Mouse (Mus musculus): ENCODE measurements around the gene Zfp46.
A peak's percentile ranks its signal among the peaks of the same experiment; 100 is the strongest.

The Zfp46 gene

DNA sequence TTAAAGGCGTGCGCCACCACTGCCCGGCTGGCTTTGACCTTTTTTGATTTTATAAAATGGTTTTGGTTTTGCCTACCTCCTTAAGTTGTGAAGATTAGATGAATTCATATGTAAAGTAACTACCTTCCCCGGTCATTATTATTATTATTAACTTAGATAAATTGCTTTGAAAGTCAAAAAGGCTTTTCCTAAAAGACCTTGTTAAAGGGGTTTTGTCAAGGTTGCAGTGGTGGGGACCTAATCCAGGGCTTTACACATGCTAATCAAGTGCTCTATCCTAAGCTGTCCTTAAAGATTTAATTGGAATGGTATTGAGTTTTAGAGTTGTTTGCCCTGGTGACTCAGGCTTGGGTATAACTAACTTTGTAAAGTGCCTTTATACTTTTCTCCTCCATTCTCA, 33.2 kb downstream of the Zfp46 start:
- DNase-seq, result no peak

DNA sequence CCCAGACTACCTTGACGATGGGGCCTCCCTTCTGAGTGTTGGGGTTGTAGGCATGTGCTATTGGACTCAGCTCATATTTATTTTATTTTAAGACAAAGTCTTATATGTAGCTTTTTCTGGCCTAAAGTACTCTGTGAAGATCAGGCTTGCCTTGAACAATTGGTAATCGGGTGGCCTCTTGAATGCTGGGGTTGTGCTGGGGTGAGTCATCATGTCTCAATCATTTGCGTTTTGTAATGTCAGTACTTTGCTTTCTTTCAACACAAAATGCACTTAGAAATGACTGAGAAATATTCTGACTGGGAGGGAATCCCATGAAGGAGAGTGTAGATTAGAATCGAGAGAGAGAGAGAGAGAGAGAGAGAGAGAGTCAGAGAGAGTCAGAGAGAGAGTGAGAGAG, 35.5 kb downstream of the Zfp46 start:
- no peak for DNase-seq

DNA sequence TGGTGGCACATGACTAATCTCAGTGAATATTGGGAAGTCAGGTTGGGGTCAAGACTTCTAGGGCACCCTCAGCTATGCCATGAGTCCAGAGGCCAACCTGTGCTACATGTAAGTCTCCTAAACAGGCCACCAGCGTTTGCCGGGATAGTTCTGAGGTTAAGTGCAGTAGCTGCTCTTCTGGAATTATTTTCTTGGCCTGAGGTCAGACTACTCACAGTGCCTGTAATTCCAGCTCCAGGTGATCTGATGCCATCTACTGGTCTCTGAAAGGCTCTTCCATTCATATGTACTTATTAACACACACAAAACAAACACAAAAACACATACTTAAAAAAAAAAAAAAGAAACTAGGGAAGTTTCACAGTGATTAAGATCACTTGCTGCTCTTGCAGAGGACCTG, 39.7 kb downstream of the Zfp46 start:
- peak; percentile 16 for DNase-seq

DNA sequence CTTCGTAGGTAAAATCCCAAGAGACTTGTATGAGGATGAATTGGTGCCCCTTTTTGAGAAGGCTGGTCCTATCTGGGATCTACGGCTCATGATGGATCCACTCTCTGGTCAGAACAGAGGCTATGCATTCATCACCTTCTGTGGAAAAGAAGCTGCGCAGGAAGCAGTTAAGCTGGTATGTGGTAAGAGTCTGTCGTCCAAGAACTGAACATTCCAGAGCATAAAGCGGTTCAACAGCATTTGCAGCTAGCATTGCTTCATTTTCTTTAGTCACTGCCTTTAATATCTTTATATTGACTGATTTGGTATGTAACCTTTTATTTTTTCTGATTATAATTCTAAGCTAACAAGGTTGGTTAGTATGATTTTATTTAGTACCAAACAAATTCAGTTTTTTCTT, 42.8 kb downstream of the Zfp46 start:
- DNase-seq, result no peak

DNA sequence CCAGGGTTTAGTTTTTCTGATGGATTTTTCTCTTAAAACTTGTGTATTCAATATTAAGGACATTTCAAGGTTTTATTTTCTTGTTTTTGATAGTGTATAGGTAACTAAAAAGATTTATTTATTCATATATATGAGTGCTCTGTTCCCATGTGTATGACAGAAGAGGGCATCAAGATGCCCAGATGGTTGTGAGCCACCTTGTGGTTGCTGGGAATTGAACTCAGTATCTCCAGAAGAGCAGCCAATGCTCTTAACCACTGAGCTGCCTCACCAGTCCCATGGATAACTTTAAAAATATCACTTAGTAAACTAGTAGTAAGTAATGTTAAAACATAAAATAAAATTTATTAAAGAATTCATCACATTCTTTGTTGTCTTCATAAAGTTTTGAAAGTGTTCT, 43.6 kb downstream of the Zfp46 start:
- no peak for DNase-seq

DNA sequence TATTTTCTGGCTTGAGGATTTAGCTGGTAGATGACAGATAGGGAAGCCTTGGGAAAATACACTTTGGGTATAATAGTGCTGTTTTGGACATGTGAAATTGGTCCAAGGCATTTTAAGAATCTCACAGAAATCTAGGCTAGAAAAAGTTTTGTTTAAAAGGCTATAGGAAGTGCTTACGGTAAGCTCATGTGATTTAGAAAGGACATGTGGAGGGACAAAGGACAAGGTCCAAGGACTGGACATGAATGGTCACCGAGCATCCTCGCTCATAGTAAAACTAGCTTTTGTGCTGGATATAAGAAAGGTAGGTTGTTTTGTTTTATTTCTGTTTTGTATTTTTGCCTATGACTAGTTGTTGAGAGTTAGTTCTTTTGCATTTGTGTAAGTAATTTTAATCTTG, 47.2 kb downstream of the Zfp46 start:
- DNase-seq, result no peak

DNA sequence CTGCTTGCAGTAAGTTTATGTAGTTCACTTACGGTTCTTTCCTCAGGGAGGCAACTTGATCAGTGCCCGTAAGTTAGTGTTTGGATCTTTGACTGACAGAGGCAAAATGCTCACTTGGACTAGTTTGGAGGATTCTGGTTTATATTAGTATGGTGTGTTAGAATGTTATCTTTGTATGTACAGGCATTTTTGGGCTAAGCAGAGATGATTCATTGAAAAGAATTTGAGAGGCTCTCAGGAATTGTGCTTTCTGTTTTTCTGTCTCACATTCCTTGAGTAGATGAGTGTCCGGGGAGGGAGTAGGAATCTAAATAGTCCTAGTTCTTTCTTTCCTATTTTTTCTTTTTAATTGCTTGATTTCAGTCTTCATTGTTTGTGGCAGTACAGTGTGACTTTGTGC, 48.7 kb downstream of the Zfp46 start:
- DNase-seq, result no peak

DNA sequence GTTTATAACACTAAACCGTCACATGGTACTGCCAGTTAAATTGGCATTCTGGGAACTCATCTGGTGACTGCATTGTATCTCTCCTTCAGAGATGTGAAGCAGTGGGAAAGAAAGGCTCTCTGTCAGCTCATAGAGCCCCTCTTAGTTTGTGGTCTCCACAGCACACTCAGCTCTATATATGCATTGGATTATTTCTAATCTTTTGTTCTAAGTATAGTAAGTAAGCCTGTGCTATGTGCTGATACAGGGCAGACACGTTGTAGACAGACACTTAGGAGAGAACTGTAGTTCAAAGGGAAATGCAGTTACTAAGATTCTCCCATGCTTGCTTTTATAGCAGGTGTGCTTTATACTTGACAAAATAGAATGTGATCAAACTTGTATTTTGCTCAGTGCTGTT, 50.6 kb downstream of the Zfp46 start:
- DNase-seq, result no peak

DNA sequence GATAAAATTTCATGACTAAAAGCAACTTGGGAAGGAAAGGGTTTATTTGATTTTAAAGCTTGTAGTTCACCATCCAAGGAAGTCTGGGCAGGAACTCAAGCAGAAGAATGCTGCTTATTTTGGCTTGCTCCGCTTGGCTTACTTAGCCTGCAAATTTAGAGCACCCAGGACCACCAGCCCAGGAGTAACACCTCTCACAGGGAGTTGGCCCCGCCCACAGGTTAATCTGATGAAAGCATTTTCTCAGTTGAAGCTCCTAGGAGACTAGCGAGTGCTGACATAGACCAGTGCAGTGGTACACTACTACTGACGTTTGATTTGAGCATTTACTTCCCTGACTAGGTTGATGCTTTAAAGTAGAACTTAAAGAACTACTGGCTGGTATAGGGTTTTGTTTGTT, 52.6 kb downstream of the Zfp46 start:
- DNase-seq, result no peak

Measured in cerebellum, adult 11 months (tissue).